Mouse (Mus musculus) cerebellum, postnatal 14 days (tissue): ENCODE measurements around the gene Eif2a.

Source experiments
- DNase-seq, 2 experiments: peaks; one replicate each; pipeline ENCODE4 v3.0.0; 2021; ENCODE audit warnings: mixed read lengths in 2 of 2

The Eif2a gene

DNA sequence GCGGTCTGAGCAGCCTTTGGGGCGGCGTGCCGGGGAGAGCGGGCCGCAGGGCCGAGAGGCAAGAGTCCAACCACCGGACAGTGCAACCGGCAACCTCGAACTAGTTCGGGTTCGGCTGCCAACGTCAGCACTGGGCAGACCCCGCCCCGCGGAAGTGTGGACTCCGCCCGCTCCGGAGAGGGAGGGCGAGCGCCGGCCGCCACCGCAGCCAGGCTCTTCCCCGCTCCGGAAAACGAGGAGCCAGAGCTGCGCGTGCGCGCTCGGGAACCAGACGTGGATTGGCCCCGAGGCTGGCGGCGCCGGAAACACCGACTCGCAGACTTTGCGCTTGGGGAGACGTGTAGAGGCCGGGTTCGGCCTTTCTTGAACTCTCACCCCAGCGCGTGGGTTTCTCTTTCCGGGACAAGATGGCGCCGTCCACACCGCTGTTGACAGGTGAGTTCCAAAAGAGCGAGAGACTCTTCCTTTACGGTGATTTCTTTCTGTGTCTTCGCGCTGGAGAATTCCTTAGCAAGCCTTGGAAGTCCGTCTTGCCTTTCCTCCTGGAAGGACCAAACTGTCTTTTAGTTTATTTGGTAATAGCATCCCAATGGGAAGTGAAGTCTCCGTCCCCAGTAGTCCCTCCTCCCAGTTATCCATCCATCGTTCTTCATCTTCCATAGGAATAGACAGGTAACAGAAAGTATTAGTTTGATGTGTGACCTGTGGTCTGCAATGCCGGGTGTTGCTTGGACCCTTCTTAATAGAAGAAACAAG lies at the start of gene Eif2a, which contains the start of gene Serp1:
Gene Eif2a, plus strand, starts transcription at position 170 of the 756 bp plus-strand sequence.
Gene Serp1, minus strand, starts transcription at position 241 of the 756 bp plus-strand sequence.
- peak; percentile 97 to 99 for DNase-seq

DNA sequence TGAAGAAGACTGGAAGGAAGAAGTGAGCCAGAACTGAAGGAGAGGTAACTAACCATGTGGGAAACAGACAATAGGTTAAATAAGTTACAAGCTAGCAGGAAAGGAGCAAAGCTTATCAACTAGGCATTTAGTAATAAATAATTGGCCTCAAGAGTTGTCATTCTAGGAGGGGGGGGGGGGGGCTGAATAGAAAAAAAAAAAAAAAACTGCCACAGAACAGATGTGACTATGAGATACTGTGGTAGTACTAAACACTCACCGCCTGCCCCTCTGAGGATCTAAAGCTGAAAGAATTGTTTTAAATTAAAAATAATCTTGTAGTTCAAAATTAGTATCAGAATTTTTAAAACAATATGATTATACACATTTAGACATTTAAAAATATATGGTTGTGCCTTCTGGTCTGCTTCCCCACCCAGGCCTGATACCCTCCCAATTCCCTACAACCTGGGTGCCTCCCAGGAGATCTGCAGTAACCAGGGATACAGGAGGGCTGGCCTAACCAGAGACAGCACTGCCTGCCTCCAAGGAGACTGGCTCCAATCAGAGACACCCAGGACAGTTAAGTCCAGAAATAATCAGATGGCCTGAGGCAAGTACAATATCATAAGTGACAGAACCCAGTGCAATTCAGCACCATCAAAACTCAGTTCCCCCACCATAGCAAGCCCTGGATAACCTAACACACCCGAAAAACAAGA lies 46.7 kb upstream of the Eif2a start:
- no peak for DNase-seq

DNA sequence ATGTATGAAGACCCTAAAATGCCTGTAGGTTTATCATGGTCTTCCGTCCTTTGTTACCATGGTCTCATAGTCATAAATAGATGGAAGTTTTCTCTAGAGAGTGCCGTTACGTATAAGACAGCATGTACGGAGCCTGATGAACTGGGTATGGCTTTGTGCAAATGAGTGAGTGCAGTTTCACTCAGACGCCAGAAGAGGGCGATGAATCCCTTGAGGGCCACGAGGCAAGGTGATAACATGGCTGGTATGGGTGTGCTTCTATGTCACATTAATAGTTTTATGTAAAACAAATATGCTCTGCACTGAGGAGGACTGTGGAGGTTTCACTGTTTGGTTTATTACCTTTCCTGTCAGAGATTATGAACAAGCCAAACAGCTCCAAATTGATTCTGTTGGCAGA lies 39.7 kb upstream of the Eif2a start:
- peak in 1 of 2 experiments; percentile 9 for DNase-seq

DNA sequence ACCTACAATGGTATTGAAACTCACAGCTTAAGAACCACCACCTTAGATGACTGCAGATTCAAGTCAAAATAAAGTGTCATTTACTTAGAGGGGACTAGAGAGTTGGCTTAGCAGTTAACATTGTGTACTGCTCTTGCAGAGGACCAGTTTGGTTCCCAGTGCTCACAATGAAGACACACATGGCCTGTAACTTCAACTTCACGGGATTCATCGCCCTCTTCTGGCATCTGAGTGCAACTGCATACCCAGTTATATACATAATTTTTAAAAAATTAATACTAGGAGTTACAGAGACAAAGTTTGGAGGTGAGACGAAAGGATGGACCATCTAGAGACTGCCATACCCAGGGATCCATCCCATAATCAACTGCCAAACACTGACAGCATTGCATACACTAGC lies 38.5 kb upstream of the Eif2a start:
- no peak for DNase-seq

DNA sequence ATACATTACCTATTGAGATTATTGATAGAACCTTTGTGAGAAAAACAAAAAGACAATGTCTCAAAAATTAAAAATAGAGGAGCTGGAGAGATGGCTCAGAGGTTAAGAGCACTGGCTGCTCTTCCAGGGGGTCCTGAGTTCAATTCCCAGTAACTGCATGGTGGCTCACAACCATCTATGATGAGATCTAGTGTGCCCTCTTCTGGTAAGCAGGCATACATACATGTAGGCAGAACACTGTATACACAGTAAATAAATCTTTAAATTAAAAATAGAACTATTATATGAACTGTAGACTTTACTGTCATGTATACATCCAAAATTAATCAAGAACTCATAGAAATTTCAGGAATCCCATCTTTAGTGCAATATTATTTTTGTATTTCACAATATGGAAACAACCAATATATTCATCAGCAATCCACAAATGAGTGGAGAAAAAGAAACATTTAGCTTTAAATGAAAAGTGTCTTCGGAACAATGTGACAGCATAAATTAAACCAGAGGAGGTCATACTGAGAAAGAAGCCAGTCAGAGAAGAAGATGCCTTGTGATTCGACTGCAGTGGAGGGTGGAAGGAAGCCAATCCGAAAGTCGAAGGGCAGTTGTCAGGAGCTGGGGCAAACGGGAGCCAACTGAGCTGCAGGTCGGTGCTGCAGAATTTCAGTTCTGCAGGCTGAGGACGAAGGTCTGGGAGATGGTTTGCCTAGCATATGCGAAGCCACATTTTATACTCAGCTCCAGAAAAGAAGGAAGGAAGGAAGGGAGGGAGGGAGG lies 37.4 kb upstream of the Eif2a start:
- DNase-seq: peak; percentile 3 to 4

DNA sequence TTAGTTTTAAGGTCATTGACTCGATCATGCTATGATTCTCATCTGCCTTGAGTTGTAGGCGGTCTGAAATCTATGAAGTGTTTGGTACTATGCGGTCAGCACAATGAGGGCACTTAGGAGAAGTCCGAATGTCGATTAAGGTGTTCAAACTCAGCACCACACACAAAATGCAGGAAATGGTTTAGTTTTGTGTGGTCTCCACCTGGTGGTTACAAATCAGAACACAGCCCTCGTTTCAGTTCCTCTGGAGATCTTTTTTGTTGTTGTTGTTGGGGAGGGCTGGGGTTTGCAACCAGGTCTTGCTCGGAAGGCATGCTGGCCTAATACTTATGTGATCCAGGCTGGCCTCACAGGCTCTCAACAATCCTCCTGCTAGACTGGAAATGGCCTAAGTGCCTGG lies 34.8 kb upstream of the Eif2a start:
- DNase-seq: peak; percentile 55

DNA sequence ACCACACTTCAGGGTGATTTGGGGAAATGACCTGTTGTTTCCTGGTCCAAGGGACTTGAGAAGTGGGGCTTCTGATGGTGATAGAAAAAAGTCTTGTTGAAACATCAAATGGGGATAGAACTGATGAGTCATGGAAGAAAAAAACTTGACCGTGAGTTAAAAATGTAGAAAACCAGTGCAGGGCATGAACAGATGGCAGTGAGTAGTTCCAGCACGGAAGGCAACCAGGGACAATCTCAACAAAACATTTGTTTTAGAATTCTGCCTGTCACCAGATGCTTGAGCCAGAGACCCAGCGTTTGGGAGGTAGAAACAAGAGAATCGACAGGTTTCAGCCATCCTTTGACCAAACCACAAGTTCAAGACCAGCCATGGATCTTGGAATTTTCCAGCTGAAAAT lies 32.0 kb upstream of the Eif2a start:
- DNase-seq: no peak

DNA sequence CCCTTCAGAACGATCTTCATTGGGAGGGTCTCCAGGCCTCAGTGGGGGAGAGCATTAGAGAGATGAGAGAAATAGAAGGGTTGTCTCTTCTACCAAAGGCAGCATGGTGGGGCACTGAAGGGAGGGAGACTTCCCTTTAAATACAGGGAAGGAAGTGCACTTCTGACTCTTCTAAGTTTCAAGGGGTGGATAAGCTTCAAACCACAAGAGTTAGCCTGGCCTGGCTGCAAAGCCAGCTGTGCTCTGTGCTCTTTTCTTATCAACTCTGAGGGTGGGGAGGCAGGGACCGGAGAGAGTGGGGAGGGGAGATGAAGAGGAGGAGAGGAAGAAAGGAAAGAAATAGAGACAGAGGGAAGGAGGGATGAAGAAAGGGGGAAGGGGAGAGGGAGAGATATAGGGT lies 23.7 kb upstream of the Eif2a start:
- DNase-seq: no peak

DNA sequence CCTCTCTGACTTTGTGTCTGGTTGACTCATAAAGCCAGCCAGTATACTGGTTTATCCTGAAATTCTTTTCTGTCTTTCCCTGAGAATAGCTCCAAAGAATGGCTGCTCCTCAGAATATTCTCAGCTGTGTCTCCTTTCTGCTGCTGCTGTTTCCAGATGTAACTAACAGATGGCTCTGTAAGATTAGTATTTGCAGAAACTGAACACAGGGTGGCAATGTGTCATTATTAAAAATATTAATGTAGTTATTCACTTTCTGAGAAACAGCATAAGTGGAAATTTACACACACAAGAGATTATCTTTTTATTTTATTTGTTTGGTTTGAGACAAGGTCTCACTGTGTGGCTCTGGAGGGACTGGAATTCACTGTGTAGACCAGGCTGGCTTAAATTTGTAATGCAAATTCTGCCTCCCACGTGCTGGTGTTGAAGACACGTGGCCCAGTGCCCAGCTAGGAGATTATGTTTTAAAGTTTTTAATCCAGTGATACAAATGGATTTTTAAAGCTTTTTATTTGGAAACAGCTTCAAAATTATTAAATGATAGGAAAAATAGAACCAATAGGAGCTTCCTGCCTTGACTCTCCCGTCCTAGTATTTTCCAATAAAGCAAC lies 21.8 kb upstream of the Eif2a start:
- no peak for DNase-seq

DNA sequence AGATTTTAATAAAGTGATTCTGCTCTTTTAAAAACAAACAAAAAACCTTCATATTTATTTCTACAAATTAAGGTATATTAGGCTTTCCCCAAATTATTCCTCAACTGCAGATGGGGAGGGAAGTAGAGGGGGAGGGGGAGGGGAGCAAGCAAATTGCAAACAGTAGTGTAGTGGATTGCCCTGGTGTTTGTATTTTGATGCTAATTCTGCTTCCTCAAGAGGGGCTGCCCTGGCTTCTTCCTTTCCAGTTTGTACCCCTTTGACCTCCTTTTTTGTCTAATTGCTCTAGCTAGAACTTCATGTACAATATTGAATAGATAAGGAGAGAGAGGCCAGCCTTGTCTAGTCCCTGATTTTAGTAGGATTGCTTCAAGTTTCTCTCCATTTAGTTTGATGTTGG lies 20.9 kb upstream of the Eif2a start:
- DNase-seq: no peak

DNA sequence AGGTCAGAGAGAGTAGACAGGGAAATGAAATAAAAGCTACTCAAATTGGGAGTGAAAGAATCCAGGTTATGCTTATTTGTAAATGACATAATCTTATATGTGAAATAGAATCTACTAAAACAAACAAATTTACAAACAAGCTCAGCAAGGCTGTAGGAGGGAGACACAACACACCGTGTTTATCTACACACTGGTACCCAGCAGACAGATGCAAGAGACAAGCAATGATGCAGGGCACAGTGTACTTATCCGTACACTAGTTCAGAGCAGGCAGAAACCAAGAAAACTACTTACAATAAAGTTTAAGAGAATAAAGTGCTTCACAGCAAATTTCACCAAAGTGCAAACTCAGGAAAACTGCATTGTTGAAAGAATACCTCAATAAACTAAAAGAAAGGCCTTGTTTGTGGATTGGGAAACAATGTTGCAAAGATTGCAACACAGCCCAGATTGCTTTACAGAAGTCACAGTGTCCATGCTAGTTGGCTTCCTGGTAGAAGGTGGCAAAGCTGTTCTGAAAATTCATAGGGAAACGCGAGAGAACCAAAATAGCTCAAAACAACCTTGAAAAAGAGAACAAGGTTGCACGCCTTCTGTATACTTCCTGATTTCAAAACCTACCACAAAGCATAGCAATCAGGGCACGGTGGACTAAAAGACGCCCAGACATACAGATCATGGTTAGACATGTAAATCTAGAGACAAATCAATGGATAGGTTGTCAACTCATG lies 17.4 kb upstream of the Eif2a start:
- DNase-seq: no peak

DNA sequence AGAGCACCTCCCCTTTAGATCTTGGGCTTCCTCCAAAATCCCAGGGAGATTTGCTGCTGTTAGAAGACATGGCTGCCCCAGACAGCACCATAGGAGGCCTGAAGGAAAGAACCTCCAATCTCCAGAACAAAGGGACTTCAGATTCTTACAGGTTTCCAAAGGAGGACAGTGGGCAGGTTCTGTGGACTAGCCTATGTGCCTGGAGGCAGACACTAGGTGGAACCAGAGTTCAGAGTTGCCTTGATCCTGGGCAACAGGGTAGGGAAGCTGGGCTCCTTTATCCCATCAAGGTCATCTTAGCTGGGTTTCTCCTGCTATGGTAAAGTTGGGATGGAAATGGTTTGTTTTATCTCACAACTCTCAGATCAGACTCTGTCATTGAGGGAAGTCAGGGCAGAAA lies 14.0 kb upstream of the Eif2a start:
- no peak for DNase-seq

DNA sequence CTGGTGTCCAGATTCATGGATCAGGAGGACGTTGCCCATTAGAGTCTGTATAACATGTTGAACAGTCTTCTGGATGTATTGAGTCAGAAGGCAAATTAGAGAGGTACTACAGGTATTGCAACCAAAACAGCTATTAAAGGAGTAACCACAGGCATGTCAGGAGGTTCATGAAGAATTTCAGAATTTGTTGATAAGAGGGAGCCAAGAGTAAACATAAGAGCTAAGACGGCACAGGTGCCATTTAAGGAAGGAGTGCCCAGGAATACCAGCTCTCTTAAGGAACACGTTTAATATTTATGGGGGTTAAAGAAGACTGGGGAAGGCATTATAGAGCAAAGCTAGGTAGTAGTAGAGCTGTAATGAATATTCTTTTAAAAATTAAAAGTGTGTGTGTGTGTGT lies 12.9 kb upstream of the Eif2a start:
- no peak for DNase-seq

DNA sequence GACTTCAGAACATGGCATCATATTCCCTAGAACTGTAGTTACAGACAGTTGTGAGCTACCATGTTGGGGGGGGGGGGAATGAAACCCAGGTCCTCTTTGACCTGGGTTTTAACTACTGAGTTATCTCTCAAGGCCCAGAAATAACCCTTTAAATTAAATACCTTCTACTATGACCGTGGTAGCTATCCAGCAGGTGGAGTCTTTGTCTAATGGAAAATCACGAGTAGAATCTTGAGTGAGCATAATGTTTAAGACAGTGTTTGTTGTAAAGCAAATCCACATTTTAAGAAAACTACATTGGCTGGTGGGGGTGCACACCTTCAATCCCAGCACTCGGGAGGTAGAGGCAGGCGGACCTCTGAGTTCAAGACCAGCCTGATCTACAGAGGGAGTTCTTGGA lies 12.1 kb upstream of the Eif2a start:
- DNase-seq: no peak

DNA sequence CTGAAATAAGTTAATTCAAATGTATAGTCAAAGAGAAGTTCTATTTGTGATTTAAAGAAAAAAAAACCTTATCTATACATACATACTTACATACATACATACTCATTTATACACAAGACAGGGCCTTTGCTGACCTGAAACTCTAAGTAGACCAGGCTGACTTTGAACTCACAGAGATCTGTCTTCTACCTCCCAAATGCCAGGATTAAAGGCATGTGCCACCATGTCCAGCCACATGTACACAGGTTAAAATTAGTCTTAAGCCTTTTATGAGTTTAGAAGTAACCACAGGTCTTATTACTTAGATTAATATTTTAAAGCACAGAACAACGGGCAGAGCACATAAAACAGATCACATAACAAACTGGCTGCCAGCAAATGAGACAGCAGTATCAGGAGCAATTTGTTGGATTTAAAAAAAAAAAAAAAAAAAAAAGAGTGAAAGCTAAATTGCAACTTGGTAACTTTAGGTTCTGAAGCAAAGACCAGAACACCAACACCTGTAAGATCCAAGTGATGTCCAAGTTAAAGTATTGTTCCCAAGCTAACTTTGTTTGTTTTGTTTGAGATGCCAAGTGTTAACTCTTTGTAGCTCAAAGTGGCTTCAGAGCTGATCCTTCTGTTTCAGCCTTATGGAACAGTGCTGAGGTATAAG lies 9.5 kb upstream of the Eif2a start:
- DNase-seq: no peak

DNA sequence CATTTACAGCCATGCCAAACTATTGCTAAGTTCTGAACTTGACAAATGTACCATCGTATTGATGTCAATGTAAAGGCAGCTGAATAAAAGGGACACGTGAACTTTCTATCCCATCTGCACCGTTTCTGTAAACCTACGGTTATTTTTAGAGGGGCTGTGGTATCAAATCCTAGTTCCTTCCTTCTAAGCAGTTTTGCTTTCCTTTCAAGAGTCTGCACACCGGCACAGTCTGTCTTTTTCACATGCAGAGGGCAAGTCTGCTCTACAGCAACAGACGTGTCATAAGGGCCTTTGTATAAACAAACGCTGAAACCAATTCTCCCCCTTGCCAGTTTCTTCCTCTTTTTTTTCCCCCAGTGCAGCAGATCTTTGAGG lies 9.0 kb upstream of the Eif2a start:
- DNase-seq: no peak

DNA sequence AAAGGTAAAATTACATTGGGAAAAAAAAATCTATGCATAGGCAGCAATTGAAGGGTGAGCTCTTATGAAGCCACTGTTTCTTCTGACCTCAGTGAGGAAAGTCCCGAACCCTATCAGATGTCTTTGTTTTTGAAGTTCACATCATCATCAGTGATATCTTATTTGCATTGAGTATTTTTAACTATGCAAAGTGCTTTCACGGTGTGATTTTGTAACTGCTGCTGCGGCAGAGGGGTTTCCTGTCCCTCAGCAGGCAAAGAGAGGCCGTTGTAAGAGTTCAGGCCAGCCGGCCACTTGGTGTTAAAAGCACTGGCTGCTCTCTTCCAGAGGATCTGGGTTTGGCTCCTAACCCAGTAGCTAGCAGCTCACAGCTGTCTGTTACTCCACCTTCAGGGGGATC lies 8.4 kb upstream of the Eif2a start:
- no peak for DNase-seq

DNA sequence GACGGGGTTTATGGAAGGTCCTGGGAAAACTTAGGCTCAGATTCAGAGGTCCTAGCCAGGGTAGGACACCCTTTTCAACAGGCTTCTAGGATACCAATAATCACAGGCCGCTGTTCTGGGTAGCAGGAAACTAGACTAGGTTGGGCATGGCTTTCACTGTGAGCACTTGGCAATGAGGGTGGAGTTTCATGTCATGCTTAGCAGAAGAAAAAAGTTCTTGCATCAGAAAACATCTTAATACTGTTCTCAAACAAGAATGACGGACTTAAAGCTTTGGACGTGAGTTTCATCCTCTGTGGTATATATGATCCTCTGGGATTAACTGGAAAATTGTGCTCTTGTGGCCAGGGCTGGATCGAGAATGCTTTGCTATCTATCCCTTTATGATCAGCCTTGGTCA lies 7.8 kb upstream of the Eif2a start:
- no peak for DNase-seq

DNA sequence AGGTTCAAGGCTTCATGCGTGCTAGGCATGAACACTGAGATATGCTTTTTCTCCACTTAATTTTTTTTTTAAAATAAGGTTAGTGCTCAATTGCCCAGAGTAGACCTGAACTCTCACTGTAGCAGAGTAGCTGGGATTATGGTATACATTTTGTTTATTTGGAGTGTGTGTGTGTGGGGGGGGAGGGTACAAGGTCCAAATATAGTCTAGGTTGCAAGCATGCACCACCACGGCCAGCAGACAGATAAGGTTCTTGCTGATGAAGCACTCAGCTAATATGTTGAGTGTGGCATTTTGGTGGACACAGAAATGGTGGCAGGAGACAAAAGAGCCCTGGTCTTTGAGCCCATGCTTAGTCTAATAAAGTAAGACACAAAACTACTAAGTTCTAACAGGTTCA lies 6.7 kb upstream of the Eif2a start:
- DNase-seq: no peak

DNA sequence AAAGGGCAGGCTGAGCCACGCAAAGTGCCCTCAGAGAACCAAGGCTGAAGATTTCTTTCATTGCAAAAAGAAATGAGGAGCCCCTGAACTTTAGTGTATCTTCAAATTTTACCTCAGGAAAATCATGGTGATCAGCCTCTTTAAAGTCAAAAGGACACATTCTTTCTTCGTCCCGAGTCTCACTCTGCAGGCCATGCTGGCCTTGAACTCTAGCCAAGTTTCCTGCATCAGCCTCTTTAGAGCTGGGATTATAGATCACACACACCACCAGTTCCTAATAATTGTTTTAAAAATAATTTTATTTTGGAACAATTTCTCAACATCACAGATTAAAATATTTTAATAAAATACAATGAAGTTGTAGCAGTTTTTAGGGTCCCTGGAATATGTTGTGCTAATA lies 6.1 kb upstream of the Eif2a start:
- no peak for DNase-seq

DNA sequence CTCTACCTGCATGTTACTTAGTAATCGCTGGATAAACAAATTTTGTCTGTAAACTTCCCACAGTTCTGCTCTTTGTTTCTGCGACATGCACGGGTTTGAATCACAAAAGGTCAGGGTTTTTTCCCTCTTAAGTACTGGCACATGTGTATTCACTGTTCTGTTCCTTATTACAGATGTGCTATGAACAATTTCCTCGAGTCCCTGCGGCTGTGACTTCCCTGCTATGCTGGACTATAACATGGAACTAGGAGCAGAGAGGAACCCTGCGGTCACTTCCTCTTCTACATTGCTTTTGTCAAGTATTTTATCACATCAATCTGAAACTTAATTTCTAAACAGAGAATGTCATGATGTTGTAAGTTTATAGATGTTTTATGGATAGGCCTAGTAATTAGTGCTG lies 5.3 kb upstream of the Eif2a start:
- DNase-seq: no peak

DNA sequence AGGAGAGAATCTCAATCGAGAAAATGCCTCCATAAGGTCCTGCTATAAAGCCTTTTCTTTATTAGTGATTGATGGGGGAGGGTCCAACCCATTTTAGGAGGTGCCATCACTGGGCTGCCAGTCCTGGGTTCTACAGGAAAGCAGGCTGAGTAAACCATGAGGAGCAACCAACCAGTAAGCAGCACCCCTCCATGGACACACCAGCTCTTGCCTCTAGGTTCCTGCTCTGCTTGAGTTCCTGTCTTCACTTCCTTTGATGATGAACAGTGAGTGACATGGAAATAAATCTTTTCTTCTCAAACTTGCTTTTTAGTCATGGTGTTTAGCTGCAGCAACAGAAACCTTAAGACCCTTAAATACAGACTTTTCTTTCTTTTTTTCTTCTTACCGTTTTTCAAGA lies 4.3 kb upstream of the Eif2a start:
- no peak for DNase-seq
